Mouse (Mus musculus) embryo, embryonic 11 days (tissue): ENCODE results near the gene Sf3a1.

Experiments used
- DNase-seq: peaks from one replicate; pipeline ENCODE4 v3.0.0-alpha.2; 2015

Sf3a1 gene

DNA sequence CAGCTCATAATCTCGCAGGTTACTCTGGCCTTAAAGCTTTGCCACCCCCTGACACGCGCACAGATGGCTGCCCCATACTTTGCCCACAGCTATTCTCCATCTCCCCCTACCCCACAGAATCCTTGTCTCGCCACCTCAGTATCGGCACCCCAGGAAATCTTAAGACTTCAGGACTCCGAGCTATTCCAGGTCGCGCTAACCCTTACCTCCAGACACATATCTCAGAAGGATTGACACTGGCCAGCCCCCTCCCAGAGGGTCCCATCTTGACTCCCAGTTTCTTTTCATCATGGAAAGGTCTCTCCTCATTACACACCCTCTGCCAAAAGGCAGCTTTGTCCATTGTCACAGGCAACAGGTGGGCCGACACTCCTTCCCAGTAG, 27.2 kb downstream of the Sf3a1 start:
- no peak for DNase-seq

- no peak for DNase-seq
Observed at GRCm38 (mm10) chr11:4189182-4189581, 29.0 kb downstream of the Sf3a1 start.

DNA sequence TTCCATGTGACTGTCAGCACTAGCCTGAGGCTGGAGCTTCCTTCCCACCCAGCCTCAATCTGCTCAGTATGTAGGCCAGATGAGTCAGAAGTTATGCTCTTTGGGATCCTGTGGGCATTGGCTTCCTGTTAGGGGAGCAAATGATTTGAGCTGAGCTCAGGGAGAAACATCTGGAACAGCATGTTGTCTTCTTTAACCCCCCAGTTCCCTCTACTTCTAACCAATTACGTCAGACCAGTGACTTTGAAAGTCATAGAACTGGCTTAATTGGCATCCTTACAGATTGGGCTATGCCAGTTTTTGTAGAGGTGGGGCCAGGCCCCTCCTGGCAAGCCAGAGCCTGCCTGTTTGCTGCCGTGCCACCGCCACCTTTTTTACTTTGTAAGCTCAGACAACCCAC, 30.5 kb downstream of the Sf3a1 start:
- no peak for DNase-seq

- no peak for DNase-seq
Observed at GRCm38 (mm10) chr11:4192757-4193156, 32.6 kb downstream of the Sf3a1 start.

- DNase-seq: no peak
Observed at GRCm38 (mm10) chr11:4193420-4193819, 33.3 kb downstream of the Sf3a1 start.

- DNase-seq: no peak
Observed at GRCm38 (mm10) chr11:4195597-4196031, 35.5 kb downstream of the Sf3a1 start.

DNA sequence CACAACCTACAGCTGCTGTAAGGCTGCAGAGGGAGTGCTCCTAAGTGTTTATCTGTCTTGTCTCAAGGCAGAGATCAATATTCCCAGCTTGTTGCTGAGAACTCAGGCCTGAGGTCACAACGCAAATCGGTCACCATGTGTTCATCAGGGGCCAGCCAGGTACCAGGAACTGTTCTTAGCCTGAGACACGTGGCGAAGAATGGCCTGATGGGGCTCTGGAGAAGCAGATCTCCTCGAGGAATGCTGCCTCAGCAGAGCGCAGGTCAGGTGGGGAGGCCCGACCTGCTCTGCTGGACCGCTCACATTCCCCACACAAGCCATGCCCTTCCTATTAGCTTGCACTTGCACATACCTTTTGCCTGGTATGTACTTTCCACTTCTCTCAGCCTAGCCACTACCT, 36.5 kb downstream of the Sf3a1 start:
- DNase-seq: no peak

DNA sequence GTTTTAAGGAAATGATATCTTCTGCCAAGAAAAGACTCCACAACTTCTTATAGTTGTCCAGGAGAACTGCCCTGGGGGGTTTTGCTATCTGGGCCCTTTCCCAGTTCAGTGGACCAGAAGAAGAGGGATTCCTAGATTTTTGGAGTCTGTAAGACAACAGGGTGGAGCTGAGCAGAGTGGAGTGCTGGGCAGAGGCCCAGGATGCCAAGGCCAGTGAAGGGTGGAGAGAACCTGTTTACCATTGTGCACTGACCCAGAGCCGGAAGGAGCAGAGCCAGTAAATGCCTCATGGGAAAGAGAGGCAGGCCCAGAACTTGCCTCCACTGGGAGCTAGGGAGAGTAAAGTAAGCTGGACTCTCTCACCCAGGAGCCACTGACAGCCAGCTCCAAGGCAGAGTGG, 37.5 kb downstream of the Sf3a1 start:
- DNase-seq: no peak

DNA sequence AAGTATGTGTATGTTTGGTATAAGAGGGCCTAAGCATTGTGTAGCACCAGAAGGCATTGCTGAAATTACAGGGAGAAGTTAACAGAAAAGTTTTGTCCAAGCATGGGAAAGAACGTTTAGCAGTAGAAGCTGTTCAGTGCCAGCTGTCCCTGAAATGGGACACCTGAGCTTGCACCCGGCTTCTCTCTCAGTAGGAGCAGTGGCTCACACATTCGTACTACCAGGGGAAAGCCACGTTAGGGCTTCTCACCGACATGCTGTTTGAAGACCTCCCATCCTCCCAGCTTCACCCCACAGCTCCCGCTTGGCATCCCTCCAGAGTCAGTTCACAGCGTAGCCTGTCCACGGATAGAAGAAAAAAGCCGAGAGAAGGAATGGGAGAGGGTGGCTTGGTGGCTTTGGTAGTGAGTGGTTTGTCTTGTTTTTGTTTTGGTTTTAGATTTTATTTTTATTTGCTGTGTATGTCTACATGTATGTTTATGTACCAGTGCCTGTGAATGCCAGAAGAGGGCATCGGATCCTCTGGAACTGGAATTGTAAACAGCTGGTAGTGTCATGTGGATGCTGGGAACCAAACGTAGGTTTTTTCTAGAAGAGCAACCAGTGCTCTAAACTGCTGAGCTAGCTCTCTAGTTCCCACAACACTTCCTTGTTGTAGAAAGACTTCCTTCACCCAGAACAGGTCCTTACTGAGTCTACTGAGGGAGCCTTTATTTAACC, 42.0 kb downstream of the Sf3a1 start:
- DNase-seq: no peak

GRCm38 (mm10) chr11:4202995-4203704, 43.0 kb downstream of the Sf3a1 start:
- DNase-seq: no peak

- no peak for DNase-seq
Observed at GRCm38 (mm10) chr11:4203705-4204074, 43.5 kb downstream of the Sf3a1 start.

- DNase-seq: no peak
Observed at GRCm38 (mm10) chr11:4205097-4205655, 45.0 kb downstream of the Sf3a1 start.

- DNase-seq: no peak
Observed at GRCm38 (mm10) chr11:4205951-4206350, 45.8 kb downstream of the Sf3a1 start.

DNA sequence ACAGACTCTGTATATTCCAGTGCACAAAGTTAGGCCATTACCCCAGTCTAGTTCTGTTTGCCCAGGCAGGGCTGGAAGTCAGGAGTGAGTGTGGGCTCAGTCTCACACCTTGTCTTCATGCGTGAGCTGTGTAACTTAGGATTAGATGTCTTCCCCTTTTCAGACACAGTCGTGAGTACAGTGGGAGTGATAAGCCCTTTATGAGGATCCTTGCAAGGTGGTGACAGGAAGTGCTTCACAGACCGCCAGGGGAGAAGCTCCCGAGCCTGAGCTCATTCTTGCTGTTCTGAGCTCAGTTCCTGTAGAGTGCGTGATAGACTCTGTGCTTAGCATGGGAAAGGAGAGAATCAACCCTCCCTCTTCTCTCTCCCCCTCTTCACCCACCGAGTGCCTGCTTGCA, 46.4 kb downstream of the Sf3a1 start:
- no peak for DNase-seq

- DNase-seq: no peak
Observed at GRCm38 (mm10) chr11:4207655-4208054, 47.5 kb downstream of the Sf3a1 start.

- DNase-seq: no peak
Observed at GRCm38 (mm10) chr11:4209556-4209955, 49.4 kb downstream of the Sf3a1 start.

GRCm38 (mm10) chr11:4210786-4211185, 50.6 kb downstream of the Sf3a1 start:
- no peak for DNase-seq

GRCm38 (mm10) chr11:4213107-4213506, 53.0 kb downstream of the Sf3a1 start:
- no peak for DNase-seq

DNA sequence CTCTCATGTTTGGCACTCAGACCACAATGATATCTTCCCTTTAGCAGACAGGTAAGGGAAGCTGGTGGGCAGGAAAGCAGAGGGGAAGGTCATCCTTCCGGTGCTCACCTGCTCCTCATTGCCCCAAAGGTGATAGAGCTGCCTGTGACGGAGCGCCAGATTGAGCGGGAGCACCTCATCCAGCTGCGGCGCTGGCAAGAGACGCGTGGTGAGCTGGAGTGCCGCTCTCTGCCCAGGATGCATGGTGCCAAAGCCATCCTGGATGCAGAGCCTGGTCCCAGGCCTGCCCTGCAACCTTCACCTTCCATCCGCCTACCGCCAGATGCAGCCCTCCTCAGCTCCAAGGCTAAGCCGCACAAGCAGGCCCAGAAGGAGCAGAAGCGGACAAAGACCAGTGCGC, 54.4 kb downstream of the Sf3a1 start:
- DNase-seq: no peak

- no peak for DNase-seq
Observed at GRCm38 (mm10) chr11:4215061-4215460, 54.9 kb downstream of the Sf3a1 start.

DNA sequence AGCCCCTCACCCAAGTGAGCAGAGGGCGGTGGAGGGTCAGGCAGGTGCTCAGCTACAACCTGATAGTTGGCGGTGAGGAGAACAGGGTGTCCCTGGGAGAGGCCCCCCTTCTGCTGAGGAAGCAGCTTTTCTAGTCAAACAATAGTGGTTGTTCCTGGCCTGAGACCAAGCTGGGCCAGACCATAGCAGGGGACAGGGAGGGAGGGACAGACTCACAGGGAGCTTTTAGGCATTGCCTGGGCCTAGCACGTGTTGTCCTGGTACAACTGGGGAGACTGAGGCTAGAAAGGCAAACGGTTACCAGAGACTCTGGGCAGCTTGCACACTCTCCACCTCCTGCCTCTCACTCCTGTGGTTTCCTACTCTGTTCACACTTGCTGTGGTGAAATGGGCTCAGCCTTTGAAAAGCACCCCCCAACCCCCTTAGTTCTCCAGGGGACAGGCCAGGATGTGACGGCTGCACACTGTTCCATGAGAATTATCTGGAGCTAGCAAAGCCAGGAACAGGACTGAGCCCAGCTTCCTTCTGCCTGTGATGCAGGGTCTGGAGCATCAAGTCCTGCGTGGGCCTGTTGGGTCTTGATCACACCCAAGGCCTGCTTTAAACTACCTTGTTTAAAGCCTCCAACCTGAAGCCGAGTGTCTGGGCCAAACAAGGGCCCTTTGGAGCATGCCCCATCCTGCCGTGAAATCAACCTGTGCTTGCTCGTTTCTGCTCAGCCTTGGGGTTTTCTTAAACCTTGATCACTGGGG, 56.3 kb downstream of the Sf3a1 start:
- no peak for DNase-seq

DNA sequence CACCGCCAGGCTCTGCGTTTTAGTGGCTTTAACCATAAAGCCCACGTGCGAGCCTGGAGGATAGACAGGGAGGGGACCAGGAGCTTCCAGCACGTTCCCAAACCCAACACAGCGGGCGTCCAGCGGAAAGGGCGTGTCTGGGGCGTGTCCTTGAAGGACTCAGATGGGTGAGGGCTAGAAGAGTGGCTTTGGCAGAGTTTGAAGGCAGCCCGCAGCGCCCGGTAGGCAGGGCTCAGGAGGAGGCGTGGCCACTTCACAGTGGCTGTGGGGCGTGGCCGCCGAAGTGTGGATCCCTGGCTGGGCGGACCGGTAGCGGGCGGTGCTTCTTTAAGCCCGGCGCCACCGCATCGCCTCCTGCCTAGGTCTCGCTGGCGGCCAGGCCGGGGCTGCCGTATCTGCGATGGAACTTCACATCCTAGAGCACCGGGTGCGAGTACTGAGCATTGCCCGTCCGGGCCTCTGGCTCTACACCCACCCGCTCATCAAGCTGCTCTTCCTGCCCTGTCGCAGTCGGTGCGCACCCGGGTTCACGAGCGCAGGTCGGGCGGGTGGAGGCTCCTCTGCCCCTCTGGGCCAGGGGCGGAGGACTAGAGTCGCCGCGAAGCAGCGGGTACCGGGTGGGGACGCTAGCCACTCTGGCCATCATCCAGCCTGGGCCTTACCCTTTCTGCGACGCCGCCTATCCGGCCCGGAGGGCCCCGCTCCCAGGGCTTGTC, 57.9 kb downstream of the Sf3a1 start, which contains the start of gene Castor1:
Gene Castor1 (plus strand): TSS at position 312 of the 716 bp plus-strand sequence.
- peak; percentile 88 for DNase-seq

GRCm38 (mm10) chr11:4218637-4219036, 58.5 kb downstream of the Sf3a1 start:
- no peak for DNase-seq
